Mouse (Mus musculus) liver, embryonic 13.5 days (tissue): Measurements from ENCODE around the gene Pnp. TPM values are rescaled to one million over a fixed set of nuclear protein-coding genes. Genes with fewer than 3 reads are reported as not detected.
"Not testable (repeated sequence)": the region's sequence is repeated elsewhere in the genome, so short reads cannot be mapped to it uniquely, and the experiment has no call there.

Source experiments
- ATAC-seq: fragments of 200-750 bp; cut with Nextera tagmentation; 2 replicates; pipeline ENCODE4 v1.8.0; 2017; ENCODE audit warnings: low read depth, mild to moderate bottlenecking, moderate number of reproducible peaks, moderate library complexity
- DNase-seq: peaks from one replicate; pipeline ENCODE4 v3.0.0; 2022
- H3K27ac ChIP-seq: fragments of 300-500 bp; sonication (generic); 2 replicates; pipeline ENCODE4 v1.5.1; 2015; ENCODE audit warnings: moderate library complexity, mild to moderate bottlenecking, inconsistent platforms
- H3K27me3 ChIP-seq: fragments of 300-500 bp; sonication (generic); 2 replicates; pipeline ENCODE4 v1.6.1; 2015; ENCODE audit warnings: mild to moderate bottlenecking, inconsistent platforms
- H3K36me3 ChIP-seq: fragments of 300-500 bp; sonication (generic); 2 replicates; pipeline ENCODE4 v1.6.1; 2015; ENCODE audit warnings: mild to moderate bottlenecking, inconsistent platforms
- H3K4me1 ChIP-seq: fragments of 300-500 bp; sonication (generic); replicated peaks from 2 replicates; pipeline ENCODE4 v1.6.1; 2015; ENCODE audit warnings: inconsistent platforms
- H3K4me2 ChIP-seq: fragments of 300-500 bp; sonication (generic); 2 replicates; pipeline ENCODE4 v1.6.1; 2015; ENCODE audit warnings: inconsistent platforms, mild to moderate bottlenecking, moderate library complexity
- H3K4me3 ChIP-seq: fragments of 300-500 bp; sonication (generic); replicated peaks from 2 replicates; pipeline ENCODE4 v1.5.1; 2015; ENCODE audit warnings: mild to moderate bottlenecking, inconsistent platforms
- H3K9ac ChIP-seq: fragments of 300-500 bp; sonication (generic); 2 replicates; pipeline ENCODE4 v1.6.1; 2015; ENCODE audit warnings: mild to moderate bottlenecking, inconsistent platforms
- H3K9me3 ChIP-seq: fragments of 300-500 bp; sonication (generic); replicated peaks from 2 replicates; pipeline ENCODE4 v1.6.1; 2016; ENCODE audit warnings: inconsistent platforms
- WGBS: fragments of 180-500 bp; shearing (Covaris S2); methylation state at CpG from one replicate; pipeline ENCODE4 v1.1.7; 2015; ENCODE audit not compliant: insufficient replicate concordance; 5-methylcytosine and 5-hydroxymethylcytosine counted together
- polyA plus RNA-seq: library from polyadenylated mRNA; unstranded; fragments of >200 nt; fragmentation: Nextera tagmentation; extraction: Ambion mirVana; gene quantifications from 2 replicates; pipeline ENCODE4 v1.2.1, GENCODE M21; 2015

The Pnp gene
- polyA plus RNA-seq, 1 experiment from 2014 or later = 82.4 TPM

DNA sequence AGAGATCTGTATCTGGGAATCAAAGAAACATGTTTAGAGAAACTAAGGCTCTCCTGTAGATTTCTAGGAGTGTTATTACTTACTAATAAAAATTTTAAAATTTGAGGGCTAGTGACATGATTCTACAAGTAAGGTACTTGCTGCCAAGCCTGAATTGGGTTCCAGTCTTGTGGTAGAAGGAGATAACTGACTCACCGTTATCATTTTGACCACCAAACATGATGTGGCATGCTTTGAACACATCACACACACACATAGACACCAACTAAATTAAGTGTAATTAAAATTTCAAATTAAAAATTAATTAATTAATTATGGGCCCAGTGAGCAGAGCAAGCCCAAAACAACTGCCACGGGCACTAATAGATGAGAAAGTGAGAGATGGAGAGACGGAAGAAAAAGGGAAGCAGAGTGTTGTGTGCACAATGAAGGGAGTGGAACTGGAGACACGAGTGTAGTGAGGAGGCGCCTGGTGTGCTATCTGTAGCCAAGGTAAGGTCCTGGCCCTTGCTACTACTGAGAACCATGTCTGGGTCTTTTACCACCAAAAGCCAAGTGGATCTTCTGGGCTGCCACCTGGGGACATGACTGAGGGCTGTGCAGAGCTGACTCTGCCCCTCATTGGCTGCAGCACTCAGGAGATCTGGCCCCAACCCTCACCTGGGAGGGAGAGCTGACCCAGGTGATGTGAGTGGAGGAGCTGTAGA, 27.6 kb downstream of the Pnp start:
- not testable (repeated sequence) for H3K27me3 ChIP-seq, H3K4me3 ChIP-seq, H3K36me3 ChIP-seq, H3K9me3 ChIP-seq, DNase-seq
- peak; percentile 77 for ATAC-seq
- WGBS = 34% methylated on average over 5 of the region's 5 CpGs
- Histone ChIP-seq H3K9ac (peak overlapping the region; percentile 33), H3K4me1 (peaks cover 35% of the 10 kb centered on the region), H3K4me2 (peak overlapping the region; percentile 42), H3K27ac (peak overlapping the region; percentile 83)

- 58% methylated on average over 5 of the region's 5 CpGs for WGBS
- no peak overlapping the region for H3K4me2 ChIP-seq
- no peak overlapping the region for H3K9ac ChIP-seq
- peaks cover 10% of the 10 kb centered on the region for H3K4me1 ChIP-seq
- H3K36me3 ChIP-seq = peaks cover 7% of the 10 kb centered on the region; the same call in 1 of the 2 replicates
- no peak overlapping the region for H3K4me3 ChIP-seq
- H3K27ac ChIP-seq = no peak overlapping the region
- H3K9me3 ChIP-seq = no peaks in the 10 kb centered on the region
- DNase-seq (no peak), ATAC-seq (no peak)
- H3K27me3 ChIP-seq = no peaks in the 10 kb centered on the region
Observed at GRCm38 (mm10) chr14:50968216-50968980, 37.5 kb downstream of the Pnp start.

DNA sequence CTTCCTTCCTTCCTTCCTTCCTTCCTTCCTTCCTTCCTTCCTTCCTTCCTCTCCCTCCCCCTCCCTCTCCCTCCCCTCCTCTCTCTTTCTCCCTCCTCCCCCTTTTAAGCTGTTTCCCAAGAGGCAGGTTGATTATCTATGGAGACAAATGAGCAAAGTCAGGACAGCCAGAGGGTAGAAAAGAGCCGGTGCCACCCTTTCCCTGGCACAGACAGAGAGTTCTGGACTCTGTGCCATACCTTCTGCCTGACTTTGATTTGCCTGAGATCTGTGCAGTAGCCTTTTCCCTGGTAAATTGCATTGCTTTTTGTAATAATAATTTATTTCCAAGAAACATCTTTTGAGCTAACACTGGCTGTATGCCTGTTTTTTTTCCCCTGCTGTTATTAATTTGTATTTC, 38.2 kb downstream of the Pnp start:
- H3K9ac ChIP-seq = no peak overlapping the region
- H3K9me3 ChIP-seq = no peaks in the 10 kb centered on the region
- H3K4me3 ChIP-seq = no peak overlapping the region
- H3K27ac ChIP-seq = no peak overlapping the region
- ATAC-seq (no peak), DNase-seq (no peak)
- peaks cover 7% of the 10 kb centered on the region; the same call in 1 of the 2 replicates for H3K36me3 ChIP-seq
- WGBS = 41% methylated on average over 1 of the region's 1 CpGs
- no peak overlapping the region for H3K4me2 ChIP-seq
- no peaks in the 10 kb centered on the region for H3K27me3 ChIP-seq
- peaks cover 10% of the 10 kb centered on the region for H3K4me1 ChIP-seq

GRCm38 (mm10) chr14:50969558-50970544, 39.0 kb downstream of the Pnp start:
- Histone ChIP-seq H3K4me3 (no peak overlapping the region), H3K9ac (no peak overlapping the region), H3K27ac (no peak overlapping the region), H3K9me3 (no peaks in the 10 kb centered on the region), H3K4me1 (peaks cover 13% of the 10 kb centered on the region), H3K4me2 (peak overlapping the region; percentile 17; the same call in 1 of the 2 replicates), H3K36me3 (no peaks in the 10 kb centered on the region), H3K27me3 (no peaks in the 10 kb centered on the region)
- ATAC-seq = no peak
- DNase-seq = no peak
- 27% methylated on average over 12 of the region's 12 CpGs for WGBS

GRCm38 (mm10) chr14:50970822-50971221, 39.9 kb downstream of the Pnp start:
- no peaks in the 10 kb centered on the region for H3K27me3 ChIP-seq
- DNase-seq (no peak), ATAC-seq (no peak)
- H3K9ac ChIP-seq = no peak overlapping the region
- WGBS = 13% methylated on average over 1 of the region's 1 CpGs
- H3K4me2 ChIP-seq = no peak overlapping the region
- no peaks in the 10 kb centered on the region for H3K36me3 ChIP-seq
- H3K27ac ChIP-seq = no peak overlapping the region
- no peaks in the 10 kb centered on the region for H3K9me3 ChIP-seq
- no peak overlapping the region for H3K4me3 ChIP-seq
- H3K4me1 ChIP-seq = peaks cover 13% of the 10 kb centered on the region

GRCm38 (mm10) chr14:50973054-50973453, 42.2 kb downstream of the Pnp start:
- not testable (repeated sequence) for H3K4me2 ChIP-seq, DNase-seq, H3K36me3 ChIP-seq, H3K27ac ChIP-seq, H3K9me3 ChIP-seq, H3K4me3 ChIP-seq, H3K27me3 ChIP-seq, ATAC-seq, H3K9ac ChIP-seq
- WGBS = 72% methylated on average over 5 of the region's 5 CpGs
- peaks cover 13% of the 10 kb centered on the region for H3K4me1 ChIP-seq

DNA sequence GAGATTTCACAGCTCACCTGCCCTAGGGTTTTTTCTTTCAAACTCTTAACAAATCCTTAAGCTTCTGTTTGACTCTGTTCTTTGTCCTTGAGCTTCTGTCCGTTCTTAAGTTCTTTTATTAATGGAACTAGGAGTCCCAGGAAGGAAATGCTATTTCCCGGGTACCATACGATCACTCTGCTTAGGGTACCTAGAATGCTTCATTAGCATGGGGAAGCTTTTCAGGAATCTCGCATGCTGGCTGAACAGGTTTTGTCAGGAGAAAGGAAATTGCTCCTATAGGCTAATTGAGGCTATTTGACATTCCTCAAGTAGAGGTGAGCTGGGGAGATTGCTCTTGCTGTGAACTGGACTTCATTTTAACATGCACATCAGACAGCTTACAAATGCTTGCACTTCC, 42.8 kb downstream of the Pnp start:
- no peaks in the 10 kb centered on the region for H3K36me3 ChIP-seq
- no peak overlapping the region for H3K4me2 ChIP-seq
- WGBS = 55% methylated on average over 4 of the region's 4 CpGs
- H3K4me3 ChIP-seq = no peak overlapping the region
- no peak overlapping the region for H3K9ac ChIP-seq
- DNase-seq (no peak), ATAC-seq (no peak)
- H3K27ac ChIP-seq = no peak overlapping the region
- no peaks in the 10 kb centered on the region for H3K27me3 ChIP-seq
- peaks cover 13% of the 10 kb centered on the region for H3K4me1 ChIP-seq
- H3K9me3 ChIP-seq = no peaks in the 10 kb centered on the region

- H3K27ac ChIP-seq = no peak overlapping the region
- no peaks in the 10 kb centered on the region for H3K9me3 ChIP-seq
- DNase-seq (no peak), ATAC-seq (no peak)
- no peak overlapping the region for H3K4me3 ChIP-seq
- no peak overlapping the region for H3K4me2 ChIP-seq
- H3K4me1 ChIP-seq = peaks cover 6% of the 10 kb centered on the region
- WGBS = 49% methylated on average over 5 of the region's 5 CpGs
- no peaks in the 10 kb centered on the region for H3K36me3 ChIP-seq
- H3K27me3 ChIP-seq = no peaks in the 10 kb centered on the region
- H3K9ac ChIP-seq = no peak overlapping the region
Observed at GRCm38 (mm10) chr14:50975001-50975400, 44.1 kb downstream of the Pnp start.

DNA sequence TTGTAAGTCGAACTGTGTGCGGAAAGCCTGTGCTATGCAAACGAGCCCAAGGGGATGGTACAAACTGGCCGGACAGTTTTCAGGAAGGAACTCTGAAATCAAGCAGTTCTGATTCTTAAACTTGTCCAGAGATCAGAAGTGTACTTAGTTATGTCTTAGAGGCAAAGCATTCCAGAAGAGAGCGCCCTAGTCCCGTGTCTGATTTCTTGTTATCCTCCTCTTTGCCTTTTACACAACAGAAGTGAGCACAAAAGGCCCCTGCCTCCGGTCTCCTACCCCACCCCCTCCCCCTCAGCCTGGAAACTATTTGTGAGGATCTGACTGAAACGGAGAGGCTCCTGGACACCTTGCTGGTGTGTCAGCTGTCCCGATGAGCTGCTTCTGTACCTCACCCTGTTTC, 45.8 kb downstream of the Pnp start:
- Histone ChIP-seq H3K9ac (no peak overlapping the region), H3K27me3 (no peaks in the 10 kb centered on the region), H3K9me3 (no peaks in the 10 kb centered on the region), H3K4me1 (peaks cover 7% of the 10 kb centered on the region; the same call in 1 of the 2 replicates), H3K4me2 (no peak overlapping the region), H3K4me3 (no peak overlapping the region), H3K27ac (no peak overlapping the region), H3K36me3 (no peaks in the 10 kb centered on the region)
- DNase-seq (no peak), ATAC-seq (no peak)
- 28% methylated on average over 9 of the region's 9 CpGs for WGBS

DNA sequence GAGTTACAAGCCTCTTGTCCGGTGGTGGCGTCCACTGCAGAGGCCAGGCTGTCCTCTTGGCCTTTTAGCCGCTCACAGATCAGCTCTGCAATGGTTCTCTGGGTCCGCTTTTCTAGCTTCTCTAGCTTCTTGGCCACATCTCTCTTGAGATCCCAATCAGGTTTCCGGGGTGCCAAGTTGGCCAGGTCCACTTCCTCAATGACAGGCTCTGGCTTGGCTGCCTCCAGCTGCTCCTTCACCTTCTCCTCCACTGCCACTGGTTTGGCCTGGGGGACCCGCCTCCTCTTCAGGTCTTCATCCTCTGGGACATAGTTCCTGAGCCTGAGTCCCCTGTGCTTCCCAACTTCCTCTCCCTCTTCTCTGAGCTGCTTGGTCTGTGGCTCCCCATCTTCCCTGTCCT, 47.6 kb downstream of the Pnp start:
- not testable (repeated sequence) for H3K27me3 ChIP-seq, DNase-seq, H3K4me1 ChIP-seq, H3K9ac ChIP-seq, H3K4me2 ChIP-seq, H3K36me3 ChIP-seq, ATAC-seq, H3K27ac ChIP-seq, H3K4me3 ChIP-seq, H3K9me3 ChIP-seq
- 42% methylated on average over 6 of the region's 6 CpGs for WGBS

- no peak for DNase-seq
- Histone ChIP-seq H3K9me3 (no peaks in the 10 kb centered on the region), H3K4me3 (no peak overlapping the region), H3K27ac (no peak overlapping the region), H3K27me3 (no peaks in the 10 kb centered on the region), H3K4me2 (no peak overlapping the region), H3K36me3 (no peaks in the 10 kb centered on the region), H3K4me1 (peaks cover 4% of the 10 kb centered on the region; the same call in 1 of the 2 replicates), H3K9ac (no peak overlapping the region)
- ATAC-seq = no peak
Observed at GRCm38 (mm10) chr14:50979631-50980030, 48.7 kb downstream of the Pnp start.
